Mouse (Mus musculus): ENCODE results near the gene Mpp3.

- TF ChIP-seq CTCF (IDR thresholded peaks at IDR 0.05; ENCODE audit: insufficient read depth, low read depth, low read length) (no peak), POLR2A (IDR thresholded peaks at IDR 0.05; ENCODE audit: insufficient read depth, low read depth, low read length) (no peak)
Observed at GRCm38 (mm10) chr11:101992411-101992810, 35.9 kb downstream of the Mpp3 start.

Measured in olfactory bulb, adult 2 months (tissue).